Mouse (Mus musculus) embryonic facial prominence, embryonic 11.5 days (tissue): ENCODE results near the gene 5730522E02Rik. TPM values are rescaled to one million over a fixed set of nuclear protein-coding genes. Genes with fewer than 3 reads are reported as not detected.
A peak's percentile ranks its signal among the peaks of the same experiment; 100 is the strongest.

Source experiments
- ATAC-seq: fragments of 200-750 bp; cut with Nextera tagmentation; replicated peaks from 2 replicates; pipeline ENCODE4 v1.8.0; 2017; ENCODE audit warnings: low read depth; ENCODE audit not compliant: insufficient number of reproducible peaks, low FRiP score, low TSS enrichment
- DNase-seq: peaks from one replicate; pipeline ENCODE4 v3.0.0-alpha.2; 2015; ENCODE audit warnings: low spot score
- H3K27ac ChIP-seq: fragments of 300-500 bp; sonication (generic); replicated peaks from 2 replicates; pipeline ENCODE4 v1.5.1; 2014; ENCODE audit warnings: mild to moderate bottlenecking, low read depth, low read length, control low read depth
- H3K27me3 ChIP-seq: fragments of 300-500 bp; sonication (generic); 2 replicates; pipeline ENCODE4 v1.6.1; 2014; ENCODE audit warnings: mild to moderate bottlenecking, low read length, moderate library complexity, mixed read lengths; ENCODE audit not compliant: control insufficient read depth, insufficient read depth
- H3K36me3 ChIP-seq: fragments of 300-500 bp; sonication (generic); replicated peaks from 2 replicates; pipeline ENCODE4 v1.6.1; 2014; ENCODE audit warnings: low read depth, mild to moderate bottlenecking, low read length, moderate library complexity, mixed read lengths; ENCODE audit not compliant: control insufficient read depth, insufficient read depth
- H3K4me1 ChIP-seq: fragments of 300-500 bp; sonication (generic); 2 replicates; pipeline ENCODE4 v1.6.1; 2014; ENCODE audit warnings: low read length, mixed read lengths; ENCODE audit not compliant: control insufficient read depth, insufficient read depth
- H3K4me2 ChIP-seq: fragments of 300-500 bp; sonication (generic); 2 replicates; pipeline ENCODE4 v1.6.1; 2014; ENCODE audit warnings: low read depth, mild to moderate bottlenecking, control low read depth, low read length, moderate library complexity
- H3K4me3 ChIP-seq: fragments of 300-500 bp; sonication (generic); 2 replicates; pipeline ENCODE4 v1.5.1; 2014; ENCODE audit warnings: low read depth, low read length, control low read depth
- H3K9ac ChIP-seq: fragments of 300-500 bp; sonication (generic); replicated peaks from 2 replicates; pipeline ENCODE4 v1.6.1; 2014; ENCODE audit warnings: mild to moderate bottlenecking, control low read depth, low read length
- H3K9me3 ChIP-seq: fragments of 300-500 bp; sonication (generic); replicated peaks from 2 replicates; pipeline ENCODE4 v1.6.1; 2016; ENCODE audit warnings: mild to moderate bottlenecking, low read length, inconsistent platforms, mixed read lengths; ENCODE audit not compliant: control insufficient read depth
- WGBS: fragments of 180-500 bp; shearing (Covaris S2); extraction: QIAGEN DNeasy Blood & Tissue Kit; methylation state at CpG from one replicate; pipeline ENCODE4 v1.1.7; 2014; 5-methylcytosine and 5-hydroxymethylcytosine counted together
- polyA plus RNA-seq: library from polyadenylated mRNA; unstranded; fragments of >200 nt; fragmentation: Nextera tagmentation; extraction: Ambion mirVana; gene quantifications from 2 replicates; pipeline ENCODE4 v1.2.1, GENCODE M21; 2014

5730522E02Rik gene
- polyA plus RNA-seq, 1 experiment from 2014 or later: 8.7 TPM

DNA sequence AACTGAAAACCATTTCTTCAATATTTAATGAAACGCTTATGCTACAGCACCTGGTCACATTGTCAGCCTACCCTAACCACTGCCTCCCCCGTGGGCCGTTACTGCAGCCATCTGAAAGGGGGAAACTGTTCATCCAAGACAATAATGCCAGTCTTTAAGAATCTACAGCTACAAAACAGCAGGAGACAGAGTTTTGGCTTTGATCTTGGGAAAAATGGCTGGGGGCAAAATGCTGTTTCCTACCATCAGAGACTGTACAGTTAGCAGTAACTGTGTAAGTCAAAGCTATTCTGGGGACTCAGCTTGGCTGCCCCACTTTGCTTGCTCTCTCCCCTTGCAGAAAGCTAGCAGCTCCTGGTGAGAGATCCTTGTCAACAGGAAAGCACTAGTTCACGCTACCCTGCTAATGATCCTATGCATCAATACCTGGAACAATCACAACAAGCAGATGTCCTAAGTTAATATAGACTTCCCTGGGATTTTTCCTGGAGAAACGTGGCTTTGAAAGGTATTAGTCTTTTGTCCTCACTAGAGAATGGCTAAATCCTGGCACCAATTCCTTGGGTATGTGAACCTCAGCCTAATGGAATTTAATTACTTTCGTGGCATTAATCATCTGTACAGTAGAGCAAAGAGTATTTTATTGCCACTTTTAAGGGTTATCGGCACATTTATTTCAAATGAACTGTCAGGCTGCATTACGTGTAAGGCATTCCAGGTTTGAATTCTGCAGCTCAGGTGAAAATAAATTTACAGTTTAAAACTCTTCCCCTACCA lies 89.6 kb downstream of the 5730522E02Rik start:
- Histone ChIP-seq H3K27ac (no peak overlapping the region), H3K27me3 (no peaks in the 10 kb centered on the region), H3K9me3 (no peaks in the 10 kb centered on the region), H3K4me1 (no peaks in the 10 kb centered on the region), H3K4me2 (no peak overlapping the region), H3K36me3 (no peaks in the 10 kb centered on the region), H3K9ac (no peak overlapping the region), H3K4me3 (no peak overlapping the region)
- WGBS: 62% methylated on average over 8 of the region's 8 CpGs
- ATAC-seq (no peak), DNase-seq (no peak)

DNA sequence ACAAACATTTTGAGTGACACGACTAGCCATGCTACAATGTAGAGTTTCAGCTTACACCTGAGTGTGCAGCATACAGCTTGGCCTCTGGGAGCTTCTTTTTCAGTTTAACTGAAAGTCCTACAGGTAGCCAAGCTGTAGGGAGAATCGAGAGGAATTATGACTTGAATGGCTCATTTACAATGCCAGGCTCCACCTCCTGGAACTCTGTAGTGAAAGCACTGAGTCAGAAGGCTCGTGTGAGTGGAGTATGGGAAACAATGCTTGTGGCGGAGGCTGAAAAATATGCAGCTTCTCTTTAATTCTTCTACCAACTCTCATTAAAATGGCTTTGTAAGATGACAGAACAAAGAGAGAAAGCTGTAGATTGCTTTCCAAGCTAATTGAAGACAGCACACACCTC lies 92.9 kb downstream of the 5730522E02Rik start:
- Histone ChIP-seq H3K36me3 (no peaks in the 10 kb centered on the region), H3K27ac (no peak overlapping the region), H3K9ac (no peak overlapping the region), H3K27me3 (no peaks in the 10 kb centered on the region), H3K4me3 (no peak overlapping the region), H3K4me1 (no peaks in the 10 kb centered on the region), H3K9me3 (no peaks in the 10 kb centered on the region), H3K4me2 (no peak overlapping the region)
- 73% methylated on average over 4 of the region's 4 CpGs for WGBS
- no peak for DNase-seq
- ATAC-seq: no peak

DNA sequence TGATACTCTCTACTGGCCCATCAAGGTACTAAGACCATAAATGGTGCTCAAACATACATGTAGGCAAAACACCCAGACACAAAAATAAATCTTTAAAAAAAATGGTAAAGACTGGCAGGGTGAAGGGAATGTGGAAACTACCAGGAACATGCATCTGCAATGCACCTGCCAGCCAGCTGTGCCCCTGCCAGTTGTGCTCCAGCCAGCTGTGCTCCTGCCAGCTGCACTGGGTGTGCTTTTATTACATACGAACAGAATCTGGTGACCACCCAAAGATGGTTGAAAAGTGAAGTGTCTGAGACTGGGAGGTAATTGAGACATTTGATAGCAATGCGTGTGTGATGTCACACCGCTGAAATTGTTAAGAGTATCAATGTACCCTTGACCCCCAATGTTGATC lies 98.4 kb downstream of the 5730522E02Rik start:
- Histone ChIP-seq H3K4me3 (no peak overlapping the region), H3K27me3 (no peaks in the 10 kb centered on the region), H3K27ac (no peak overlapping the region), H3K9ac (no peak overlapping the region), H3K9me3 (no peaks in the 10 kb centered on the region), H3K4me1 (no peaks in the 10 kb centered on the region), H3K4me2 (no peak overlapping the region), H3K36me3 (no peaks in the 10 kb centered on the region)
- DNase-seq (no peak), ATAC-seq (no peak)
- WGBS: 74% methylated on average over 3 of the region's 3 CpGs

DNA sequence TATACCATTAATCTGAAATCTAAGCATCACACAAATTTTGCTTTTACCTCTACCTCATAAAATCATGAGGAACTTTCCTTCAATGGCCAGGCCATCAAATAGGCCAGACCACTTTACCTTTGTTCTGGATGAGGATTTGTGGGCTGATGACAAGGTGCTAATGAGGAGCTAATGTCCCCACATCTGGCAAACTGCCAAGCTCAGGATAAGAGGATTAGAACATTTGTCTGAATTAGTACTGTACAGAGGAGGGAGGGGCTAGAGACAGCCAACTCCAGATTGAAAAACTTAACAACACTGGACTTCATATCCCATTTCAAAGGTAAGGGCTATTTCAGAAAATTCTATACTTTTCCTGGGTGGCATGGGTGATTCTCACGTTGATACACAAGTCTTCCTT lies 101.9 kb downstream of the 5730522E02Rik start:
- Histone ChIP-seq H3K9me3 (no peaks in the 10 kb centered on the region), H3K9ac (no peak overlapping the region), H3K36me3 (no peaks in the 10 kb centered on the region), H3K4me2 (no peak overlapping the region), H3K4me1 (no peaks in the 10 kb centered on the region), H3K27ac (no peak overlapping the region), H3K4me3 (no peak overlapping the region), H3K27me3 (no peaks in the 10 kb centered on the region)
- DNase-seq: no peak
- ATAC-seq: no peak
- 73% methylated on average over 1 of the region's 1 CpGs for WGBS

DNA sequence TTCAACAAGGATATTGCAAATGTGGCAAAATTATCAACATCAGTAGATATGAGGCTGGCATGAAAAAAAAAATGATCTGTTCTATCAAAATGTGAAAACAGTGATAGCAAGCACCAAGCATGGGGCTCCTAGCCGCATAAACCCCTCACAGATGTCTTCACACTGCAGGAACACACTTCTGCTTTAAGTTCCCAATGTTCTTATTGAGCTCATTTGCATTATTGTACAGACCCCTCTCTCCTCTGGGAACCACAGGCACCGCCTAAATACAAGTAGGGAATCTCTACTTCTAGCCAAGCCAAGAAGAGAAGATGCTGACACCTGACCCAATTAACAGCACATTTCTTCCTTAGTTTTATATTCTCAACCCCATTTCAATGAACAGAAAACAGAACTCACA lies 105.9 kb downstream of the 5730522E02Rik start:
- Histone ChIP-seq H3K27me3 (no peaks in the 10 kb centered on the region), H3K36me3 (no peaks in the 10 kb centered on the region), H3K4me2 (no peak overlapping the region), H3K4me1 (no peaks in the 10 kb centered on the region), H3K27ac (no peak overlapping the region), H3K4me3 (no peak overlapping the region), H3K9me3 (no peaks in the 10 kb centered on the region), H3K9ac (no peak overlapping the region)
- ATAC-seq (no peak), DNase-seq (no peak)
- 41% methylated on average over 2 of the region's 2 CpGs for WGBS

DNA sequence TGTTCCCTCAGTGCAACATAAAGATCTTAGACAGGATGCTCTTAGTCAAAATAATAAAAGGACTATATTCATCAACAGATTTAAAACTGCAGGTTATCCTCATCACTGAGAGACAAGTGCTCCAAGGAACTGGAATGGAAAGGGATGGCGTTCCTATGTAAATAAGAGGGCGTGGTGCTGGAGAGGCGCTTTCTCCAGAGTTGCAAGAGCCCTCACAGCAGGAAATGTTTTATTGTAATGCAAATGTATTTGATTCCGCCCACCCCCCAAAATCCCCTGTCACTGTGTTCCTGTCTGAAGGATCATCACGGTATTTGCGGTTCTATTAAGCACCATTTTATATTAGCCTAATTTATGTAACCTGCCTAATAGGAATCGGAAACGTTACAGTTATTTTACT lies 106.9 kb downstream of the 5730522E02Rik start:
- ATAC-seq (no peak), DNase-seq (peak; percentile 41)
- Histone ChIP-seq H3K4me1 (no peaks in the 10 kb centered on the region), H3K27ac (no peak overlapping the region), H3K9ac (no peak overlapping the region), H3K9me3 (no peaks in the 10 kb centered on the region), H3K4me2 (no peak overlapping the region), H3K36me3 (no peaks in the 10 kb centered on the region), H3K4me3 (no peak overlapping the region), H3K27me3 (no peaks in the 10 kb centered on the region)
- WGBS: 6% methylated on average over 8 of the region's 8 CpGs

DNA sequence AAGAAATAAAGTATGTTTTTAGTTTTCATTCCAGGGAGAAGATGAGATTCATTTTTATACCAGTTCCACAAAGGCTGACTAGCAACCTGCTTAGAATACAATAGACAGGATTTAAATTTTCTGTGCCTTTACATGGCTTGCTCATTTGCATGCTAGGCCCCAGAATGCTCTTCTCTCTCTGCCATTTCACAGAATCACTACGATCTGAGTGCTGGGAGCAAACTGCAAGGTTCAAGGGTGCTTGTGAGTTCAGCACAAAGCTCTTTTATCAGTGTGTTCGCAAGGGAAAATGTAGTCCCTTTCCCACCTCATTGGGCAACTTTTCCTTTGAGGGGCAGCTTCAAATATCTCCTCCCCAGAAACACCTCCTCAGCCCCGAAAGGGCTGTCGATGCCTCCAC lies 107.7 kb downstream of the 5730522E02Rik start:
- Histone ChIP-seq H3K9ac (no peak overlapping the region), H3K9me3 (no peaks in the 10 kb centered on the region), H3K36me3 (no peaks in the 10 kb centered on the region), H3K27me3 (no peaks in the 10 kb centered on the region), H3K4me3 (no peak overlapping the region), H3K4me2 (no peak overlapping the region), H3K27ac (no peak overlapping the region), H3K4me1 (no peaks in the 10 kb centered on the region)
- ATAC-seq (no peak), DNase-seq (no peak)
- WGBS: 40% methylated on average over 4 of the region's 4 CpGs

DNA sequence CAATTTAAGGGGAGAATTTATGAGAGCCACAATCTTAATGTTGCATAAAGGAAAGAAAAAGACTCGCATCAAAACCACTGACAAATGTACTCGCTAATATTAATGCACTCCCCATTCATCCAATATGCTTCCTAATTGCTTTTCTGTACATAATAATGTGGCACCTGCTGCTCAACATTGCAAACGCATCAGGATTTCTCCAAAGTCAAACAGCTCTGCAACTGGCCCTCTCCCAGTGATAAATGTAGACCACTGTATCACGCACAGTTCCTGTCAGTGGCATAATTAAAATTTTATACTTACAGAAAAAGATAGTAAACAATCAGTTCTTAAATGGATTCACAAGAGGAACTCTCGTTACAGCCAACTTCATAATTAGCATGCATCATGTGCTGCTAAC lies 110.5 kb downstream of the 5730522E02Rik start:
- Histone ChIP-seq H3K27ac (no peak overlapping the region), H3K4me2 (no peak overlapping the region), H3K4me3 (no peak overlapping the region), H3K4me1 (no peaks in the 10 kb centered on the region), H3K9me3 (no peaks in the 10 kb centered on the region), H3K9ac (no peak overlapping the region), H3K36me3 (no peaks in the 10 kb centered on the region), H3K27me3 (no peaks in the 10 kb centered on the region)
- no peak for ATAC-seq
- no peak for DNase-seq
- 83% methylated on average over 5 of the region's 5 CpGs for WGBS
